Mouse (Mus musculus) lung, postnatal 36 days (tissue): ENCODE measurements around the gene Grm4.

Experiments
- DNase-seq: peaks from one replicate; pipeline ENCODE4 v3.0.0; 2022; ENCODE audit warnings: mixed read lengths

Grm4 gene

DNA sequence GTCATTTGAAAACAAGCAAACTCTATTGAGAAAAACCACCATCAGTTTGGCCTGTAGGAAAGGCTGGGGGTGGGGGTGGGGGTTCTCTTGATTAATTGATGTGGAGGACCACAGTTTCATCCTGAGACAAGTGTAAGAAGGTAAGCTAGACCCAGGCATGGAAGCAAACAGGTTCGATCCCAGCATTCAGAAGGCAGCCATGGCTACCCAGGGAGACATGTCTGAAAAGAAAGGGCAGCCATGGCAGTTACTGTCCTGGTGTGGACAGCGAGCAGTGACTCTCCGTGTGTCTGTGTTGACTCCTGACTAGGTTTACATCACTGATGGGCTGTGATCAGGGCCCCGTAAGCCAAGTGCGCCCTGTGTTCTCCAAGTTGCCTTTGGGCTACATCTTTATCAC, at the start of gene Grm4:
Grm4 (minus strand) TSS at position 101 of the 400 bp plus-strand sequence.
- DNase-seq = no peak

DNA sequence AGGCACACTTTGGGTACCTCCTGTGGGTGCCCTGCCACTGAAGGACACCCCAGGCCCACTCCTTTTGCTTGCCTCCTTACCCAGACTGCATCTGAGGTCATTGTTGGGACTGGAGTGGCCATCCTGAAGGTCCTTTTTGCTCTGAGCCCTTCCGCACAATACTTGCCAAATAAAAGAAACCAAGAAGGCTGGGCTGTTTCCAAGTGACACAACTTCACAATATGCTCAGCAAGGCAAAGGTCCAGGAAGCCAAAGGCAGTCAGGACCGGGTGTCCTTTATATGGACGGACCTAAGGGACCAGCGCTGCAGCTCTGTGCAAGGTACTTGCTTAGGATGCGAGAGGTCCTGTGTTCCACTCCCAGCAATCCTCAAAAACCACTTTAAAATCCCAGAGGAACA, 47.0 kb upstream of the Grm4 start:
- no peak for DNase-seq

DNA sequence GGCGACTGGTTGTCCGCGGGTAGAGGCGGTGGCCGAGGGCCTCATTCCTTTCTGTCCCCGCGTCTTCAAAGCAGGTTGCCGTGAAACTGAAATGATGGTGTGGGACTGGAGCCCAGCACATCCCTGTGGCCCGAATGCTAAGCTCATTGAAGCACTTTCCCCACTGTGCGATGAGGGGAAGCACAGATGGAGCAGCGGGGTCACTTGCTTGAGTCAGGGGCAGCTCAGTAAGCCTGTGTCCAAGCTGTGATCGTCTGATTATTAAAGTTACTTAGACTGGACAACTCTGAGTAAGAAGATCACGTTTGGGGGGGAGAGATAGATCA, 44.7 kb upstream of the Grm4 start:
- DNase-seq = no peak

DNA sequence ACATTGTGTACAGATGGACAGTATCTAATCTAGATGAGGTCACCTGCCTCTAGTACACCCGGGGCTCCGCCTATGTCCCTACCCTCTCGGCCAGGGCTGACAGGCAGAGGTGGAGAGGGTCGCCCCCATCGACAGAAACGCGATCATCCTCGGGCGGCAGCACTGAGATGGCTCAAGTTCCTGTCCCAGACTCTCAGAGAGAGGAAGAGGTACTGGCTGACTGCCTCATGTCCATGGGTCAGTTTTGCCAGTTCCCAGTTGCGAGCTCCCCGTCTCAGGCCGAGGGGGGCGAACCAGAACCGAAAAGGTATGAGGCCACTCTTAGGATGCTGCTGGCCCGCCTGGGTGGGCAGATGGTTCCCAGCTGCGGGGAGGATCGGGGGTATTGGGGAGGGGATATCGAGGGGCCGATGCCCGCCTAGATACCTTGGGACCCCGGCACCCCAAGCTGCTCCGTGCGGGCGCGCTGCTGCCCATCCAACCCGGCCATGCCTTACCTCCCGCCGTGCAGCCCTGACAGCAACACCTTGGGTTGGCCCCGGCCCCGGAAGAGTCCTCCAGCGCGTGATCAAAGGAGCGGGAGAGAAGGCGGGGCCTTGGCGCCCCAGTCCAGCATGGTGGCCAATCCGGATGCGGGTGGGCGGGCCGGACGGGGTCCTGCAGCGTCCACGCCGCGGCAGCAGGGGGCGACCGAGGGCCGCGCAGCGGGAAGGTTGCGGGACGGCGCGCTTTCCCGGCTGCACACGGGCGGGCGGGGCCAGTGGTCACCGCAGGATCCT, 44.1 kb upstream of the Grm4 start, which contains the start of gene AI413582:
AI413582 (minus strand) TSS at position 594 of the 779 bp plus-strand sequence.
- DNase-seq = peak; percentile 96

GRCm38 (mm10) chr17:27564391-27565162, 43.4 kb upstream of the Grm4 start:
- no peak for DNase-seq

DNA sequence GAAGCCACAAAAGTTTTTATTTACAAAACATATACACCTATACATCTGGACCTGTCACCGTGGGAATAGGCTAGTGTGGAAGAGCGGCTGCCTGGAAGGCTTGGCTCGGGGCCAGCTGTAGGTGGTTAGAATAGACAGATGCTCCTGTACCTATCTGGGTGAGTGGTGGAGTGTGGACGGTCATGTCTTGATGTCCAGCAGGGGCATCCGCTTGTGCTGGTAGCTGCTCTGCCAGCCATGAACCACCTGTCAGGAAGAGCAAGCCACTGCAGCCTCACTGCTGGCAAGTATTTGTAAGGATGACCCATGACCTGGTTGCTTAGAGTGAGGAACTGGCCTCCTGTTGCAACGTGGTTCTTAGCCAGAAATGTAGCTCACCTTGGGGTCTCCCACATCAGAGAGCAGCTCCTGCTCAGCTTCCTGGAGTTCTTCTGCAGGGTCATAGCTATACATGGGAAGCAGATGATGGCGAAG, 42.6 kb upstream of the Grm4 start:
- no peak for DNase-seq

DNA sequence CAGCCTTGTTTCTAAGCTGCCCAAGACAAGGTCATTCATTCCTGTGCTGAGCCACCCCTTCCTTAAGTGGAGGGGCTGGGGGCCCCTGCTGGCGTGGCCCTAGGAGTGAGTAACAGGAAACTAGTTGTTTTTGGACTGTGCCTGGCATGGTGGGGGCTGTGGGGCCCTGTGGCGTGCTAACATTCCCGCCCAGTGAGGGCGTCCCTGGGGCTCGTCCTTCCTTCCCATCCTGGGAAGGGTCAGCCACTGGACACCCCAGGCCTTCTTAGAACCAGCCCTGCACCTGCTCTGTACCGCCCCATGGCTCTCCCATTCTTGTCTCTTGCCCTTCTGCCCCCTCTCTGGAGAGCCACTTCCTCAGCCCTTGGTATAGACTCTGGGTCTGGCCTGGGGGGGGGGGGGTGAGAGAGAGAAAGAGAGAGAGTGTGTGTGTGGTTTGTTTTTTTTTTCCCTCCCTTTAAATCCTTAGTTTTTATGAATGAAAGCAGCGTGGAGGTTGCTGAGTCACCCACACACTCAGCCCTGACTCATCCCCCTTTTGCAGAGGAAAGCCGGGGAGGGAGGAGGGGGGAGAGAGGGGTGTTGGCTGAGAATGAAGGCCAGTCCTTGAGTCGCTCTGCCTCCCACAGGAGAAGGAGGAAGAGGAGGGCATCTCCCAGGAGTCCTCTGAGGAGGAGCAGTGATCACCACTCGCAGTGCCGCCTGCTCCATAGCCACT, 40.8 kb upstream of the Grm4 start:
- no peak for DNase-seq

- no peak for DNase-seq
These were observed 39.8 kb upstream of the Grm4 start for GRCm38 (mm10) chr17:27560926-27561480.

- no peak for DNase-seq
These were observed 38.4 kb upstream of the Grm4 start for GRCm38 (mm10) chr17:27559596-27559995.

DNA sequence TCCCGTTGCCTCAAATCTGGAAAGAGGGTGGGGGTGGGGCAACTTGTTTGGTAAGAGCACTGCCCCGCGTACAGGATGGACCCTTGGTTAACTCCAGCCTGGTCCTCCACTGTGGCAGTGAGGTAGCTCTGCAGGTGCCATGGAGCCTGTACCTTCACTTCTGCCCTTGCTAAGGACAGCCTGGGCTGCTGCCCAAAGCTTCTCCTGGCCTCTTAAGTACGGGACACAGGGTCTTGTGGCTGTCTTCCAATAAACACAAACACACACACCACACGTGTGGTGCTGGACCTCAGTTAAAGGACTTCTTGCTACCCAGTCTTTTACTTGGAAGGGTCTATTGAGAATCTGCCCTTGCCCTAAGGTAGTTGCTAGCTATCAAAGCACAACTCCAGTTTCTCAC, 37.6 kb upstream of the Grm4 start:
- DNase-seq = no peak

DNA sequence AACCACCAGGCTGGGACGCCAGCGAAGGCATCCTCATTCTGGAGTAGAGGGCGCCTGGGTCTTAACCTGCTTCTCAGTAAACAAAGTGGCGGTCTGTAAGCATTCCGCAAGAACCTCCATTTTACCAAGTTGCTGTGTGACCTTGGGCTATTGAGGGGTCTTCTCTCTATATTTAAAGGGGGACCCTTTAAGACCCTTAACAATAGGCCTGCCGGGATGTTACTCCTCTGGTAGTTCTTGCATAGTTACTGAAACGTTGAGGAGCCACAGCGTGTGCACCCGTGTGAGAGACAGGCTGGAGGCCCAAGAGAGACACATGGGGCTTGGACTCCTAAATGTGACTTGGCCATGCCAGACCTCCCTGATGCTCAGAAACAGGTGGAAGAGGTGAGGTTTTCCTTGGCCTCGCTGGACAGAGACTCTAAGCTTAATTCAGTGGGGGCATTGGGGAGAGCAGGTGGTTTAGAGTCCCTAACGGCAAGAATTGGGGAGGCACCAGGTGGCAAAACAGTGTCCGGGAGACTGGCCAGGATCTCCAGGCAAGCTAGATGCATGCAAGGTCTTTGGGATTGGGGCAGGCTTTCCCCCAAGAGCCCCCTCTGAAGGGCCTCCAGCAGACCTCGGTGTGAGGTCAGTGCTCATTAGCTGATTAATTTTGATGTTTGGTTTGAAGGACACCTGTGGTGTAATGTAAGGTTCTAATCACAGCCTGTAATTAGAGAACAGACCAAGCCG, 36.9 kb upstream of the Grm4 start:
- no peak for DNase-seq

DNA sequence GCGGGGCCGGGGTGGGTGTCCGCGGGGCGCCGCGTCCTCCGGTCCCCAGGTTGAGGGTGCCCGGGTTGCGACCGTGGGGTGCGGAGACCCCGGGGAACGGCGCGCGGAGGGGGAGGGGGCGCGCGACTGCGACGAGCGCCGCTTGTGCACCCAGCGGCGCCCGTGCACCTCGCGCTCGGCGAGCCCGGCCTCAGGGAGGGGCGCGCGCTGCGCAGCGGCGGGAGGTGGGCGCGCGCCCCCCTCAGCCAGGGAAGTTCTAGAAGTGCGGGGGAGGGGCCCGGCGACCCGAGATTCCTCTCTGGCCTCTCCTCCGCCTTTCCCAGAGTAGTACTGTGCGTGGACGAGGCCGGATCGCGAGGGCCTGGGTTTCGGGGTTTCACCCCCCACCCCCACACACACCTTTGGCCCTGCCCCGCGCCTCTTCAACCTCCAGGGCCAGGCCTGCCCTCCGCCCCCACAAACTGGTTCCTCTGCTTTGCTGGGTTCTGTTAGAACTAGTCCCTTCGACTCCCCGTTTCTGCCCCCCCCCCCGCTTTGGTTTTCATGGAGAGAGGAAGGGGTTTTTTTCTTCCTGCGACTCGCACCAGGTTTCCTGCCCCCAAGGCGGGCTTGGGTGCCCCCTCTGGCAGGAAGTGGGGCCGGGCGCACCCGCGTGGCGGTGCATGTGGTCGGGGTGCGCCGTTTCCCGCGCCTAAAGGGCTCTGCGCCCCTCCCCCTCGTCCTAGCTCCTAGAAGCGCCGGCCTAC, 36.2 kb upstream of the Grm4 start:
- DNase-seq = peak; percentile 55

GRCm38 (mm10) chr17:27556315-27557011, 35.3 kb upstream of the Grm4 start, which contains the start of gene Hmga1:
TSS of gene Hmga1 (plus strand) at chr17:27556497.
- peak; percentile 85 for DNase-seq

- peak; percentile 80 for DNase-seq
These were observed 34.4 kb upstream of the Grm4 start for GRCm38 (mm10) chr17:27555512-27556172.

DNA sequence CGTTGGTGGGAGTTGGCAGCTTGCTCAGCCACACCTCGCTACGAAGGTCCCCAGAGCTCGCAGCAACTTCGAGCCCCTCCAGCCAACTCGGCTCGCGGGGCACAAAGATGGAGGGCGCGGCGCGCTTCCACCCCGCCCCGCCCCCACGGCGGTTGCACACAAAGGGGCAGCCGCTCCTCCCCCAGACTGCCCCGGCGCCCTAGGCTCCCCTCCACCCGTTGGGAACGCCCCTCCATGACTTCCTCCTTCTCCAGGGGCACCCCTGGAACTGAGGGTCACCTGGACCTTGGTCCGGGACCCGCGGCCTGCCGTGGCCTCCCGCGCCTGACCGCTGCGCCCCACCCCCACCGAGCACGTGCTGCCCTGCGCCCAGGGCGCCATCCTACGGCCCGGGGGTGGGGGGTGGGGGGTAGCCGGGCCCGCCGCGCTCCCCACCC, 33.9 kb upstream of the Grm4 start:
- peak; percentile 55 for DNase-seq

DNA sequence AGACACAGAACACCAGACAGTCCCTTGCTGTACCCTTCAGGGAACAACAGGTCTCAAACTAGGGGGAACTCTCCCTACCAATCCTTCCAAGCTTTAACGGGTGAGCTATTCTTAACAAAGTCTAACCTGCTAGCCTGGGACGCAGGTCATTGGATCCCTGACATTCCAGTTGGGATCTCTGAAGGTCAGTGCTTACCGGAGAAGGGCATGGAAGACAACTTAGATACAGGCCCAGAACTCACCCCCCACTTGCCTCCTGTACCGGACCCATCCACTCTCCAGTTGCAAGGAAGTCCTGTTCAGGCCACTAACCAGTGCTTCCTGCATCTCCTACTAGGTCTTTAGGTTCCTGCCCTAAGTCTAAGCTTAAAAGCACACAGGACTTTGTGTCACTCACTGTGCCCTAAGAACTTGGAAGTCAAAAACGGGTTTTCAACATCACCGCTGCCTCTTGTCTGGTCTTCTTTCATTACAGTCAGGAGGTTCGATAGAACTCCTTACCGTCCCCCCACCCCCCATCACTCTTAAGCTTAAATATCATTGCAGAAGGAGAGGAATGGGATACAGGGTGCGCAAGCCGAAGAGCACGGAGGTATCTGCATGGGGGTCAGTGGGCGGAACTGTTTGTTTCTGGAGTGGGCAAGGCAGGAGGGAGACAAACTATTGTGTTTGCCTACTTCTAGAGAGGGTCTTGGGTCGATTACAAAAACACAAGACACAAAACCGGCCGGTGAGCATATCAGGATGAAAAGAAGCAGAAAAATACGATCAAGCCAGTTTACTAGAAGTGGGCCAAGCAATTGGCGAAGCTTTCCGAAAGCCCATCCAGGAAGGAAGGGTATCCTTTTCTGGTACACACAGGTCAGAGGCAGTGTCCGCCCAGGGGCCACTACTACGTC, 33.1 kb upstream of the Grm4 start:
- no peak for DNase-seq

DNA sequence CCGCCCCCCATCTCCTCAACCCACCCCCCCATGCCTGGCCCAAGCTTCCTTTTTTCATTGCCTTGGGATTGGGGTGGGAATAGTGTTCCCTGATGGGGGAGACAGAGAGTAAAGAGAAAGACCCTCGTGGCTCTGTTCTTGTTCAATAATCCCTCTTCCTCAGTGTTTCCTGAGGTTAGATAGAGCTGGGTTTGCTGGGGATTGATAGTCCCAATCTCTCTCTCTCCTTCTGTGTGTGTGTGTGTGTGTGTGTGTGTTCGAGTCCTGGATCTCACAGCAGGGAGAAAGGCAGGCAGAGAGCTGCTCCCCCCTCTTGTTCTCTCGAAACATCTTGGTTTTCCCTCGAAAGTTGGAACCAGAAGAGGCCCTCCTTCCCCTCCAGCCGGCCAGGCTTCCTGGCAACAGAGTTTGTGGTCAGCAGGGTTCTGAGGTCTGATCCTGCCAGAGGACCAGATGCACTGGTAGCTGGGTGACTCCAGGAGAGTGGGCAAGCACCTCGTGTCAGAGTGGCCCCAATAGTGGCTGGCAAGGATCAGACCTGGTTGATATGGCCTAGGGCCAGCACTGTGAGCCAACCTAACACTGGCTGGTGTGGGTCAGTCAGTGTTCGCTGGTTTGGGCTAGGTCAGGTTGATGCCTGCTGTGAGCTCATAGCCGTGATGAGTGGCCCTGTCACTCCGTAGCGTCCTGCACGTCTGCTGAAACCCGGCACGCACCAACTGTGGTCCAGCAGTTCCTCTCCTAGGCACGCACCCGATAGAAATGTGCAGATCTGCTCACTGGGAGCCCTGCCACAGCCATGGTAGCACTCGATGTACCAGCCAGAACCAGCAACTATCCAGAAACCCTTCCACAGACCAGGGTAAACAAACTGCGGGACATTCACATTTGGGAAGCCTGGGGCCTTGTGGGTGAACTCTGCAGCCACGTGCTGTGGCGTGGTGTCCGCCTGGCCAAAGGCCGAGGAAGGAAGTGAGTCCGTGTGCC, 31.3 kb upstream of the Grm4 start:
- DNase-seq = no peak

DNA sequence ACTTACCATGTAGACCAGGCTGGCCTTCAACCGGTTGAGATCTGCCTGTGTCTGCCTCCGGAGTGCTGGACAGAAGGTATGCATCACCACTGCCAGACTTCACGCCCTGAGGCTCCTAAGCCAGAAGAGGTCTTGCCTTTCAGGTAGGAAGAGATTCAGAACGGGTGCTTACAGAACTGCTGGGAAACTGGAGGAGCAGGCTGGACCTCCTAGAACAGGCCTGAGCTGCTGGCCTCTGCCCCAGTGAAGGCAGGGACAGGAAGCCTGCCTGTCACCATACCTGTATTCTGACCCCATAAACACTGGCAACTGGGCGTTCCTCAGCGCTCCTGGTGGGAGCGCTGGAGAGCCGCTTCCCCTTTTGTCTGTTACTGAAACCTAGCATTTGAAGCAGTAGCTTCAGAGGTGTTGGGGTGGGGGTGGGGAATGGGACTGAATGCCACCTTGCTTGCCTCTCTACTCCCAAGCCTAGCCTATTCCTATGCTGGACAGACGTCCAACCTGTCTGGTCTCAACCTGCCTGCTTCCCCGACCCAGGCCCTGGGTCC, 30.3 kb upstream of the Grm4 start:
- DNase-seq = no peak
